Mouse (Mus musculus): Measurements from ENCODE around the gene Olfr478. TPM values are rescaled to one million over a fixed set of nuclear protein-coding genes. Genes with fewer than 3 reads are reported as not detected.

The Olfr478 gene
- polyA plus RNA-seq (2012): not detected in 2 replicates

GRCm38 (mm10) chr7:108033889-108034288 lies at the start of gene Olfr478:
Olfr478 (minus strand) TSS chr7:108033989.

GRCm38 (mm10) chr7:108079555-108079954 lies 45.8 kb upstream of the Olfr478 start, which contains the start of gene Olfr481:
Olfr481 (plus strand) TSS chr7:108079855.

GRCm38 (mm10) chr7:108067246-108067645 lies 33.5 kb upstream of the Olfr478 start, which contains the start of gene Olfr480:
Olfr480 (minus strand) TSS chr7:108067346.

GRCm38 (mm10) chr7:108050393-108050792 lies 16.6 kb upstream of the Olfr478 start, which contains the start of gene Olfr479:
Olfr479 (plus strand) TSS chr7:108050693.

GRCm38 (mm10) chr7:107986393-107986792 lies 47.4 kb downstream of the Olfr478 start, which contains the start of gene Olfr477:
Olfr477 (plus strand) TSS chr7:107986693.

Other genes starting within 250 kb of the Olfr478 start
- gene Ovch2, start 232.8 kb downstream of the Olfr478 start, polyA plus RNA-seq (2012): not detected in 2 replicates
- not detected in 2 replicates for gene Olfr467, start 221.7 kb downstream of the Olfr478 start, polyA plus RNA-seq (2012)
- gene Olfr469, start 208.4 kb downstream of the Olfr478 start, polyA plus RNA-seq (2012): not detected in 2 replicates
- not detected in 2 replicates for gene Olfr470, start 186.5 kb downstream of the Olfr478 start, polyA plus RNA-seq (2012)
- gene Olfr472, start 136.1 kb downstream of the Olfr478 start, polyA plus RNA-seq (2012): not detected in 2 replicates
- gene Olfr473, start 103.5 kb downstream of the Olfr478 start, polyA plus RNA-seq (2012): not detected in 2 replicates
- gene Olfr474, start 79.3 kb downstream of the Olfr478 start, polyA plus RNA-seq (2012): not detected in 2 replicates
- gene Olfr476, start 69.2 kb downstream of the Olfr478 start, polyA plus RNA-seq (2012): not detected in 2 replicates
- gene Olfr477, start 47.3 kb downstream of the Olfr478 start, polyA plus RNA-seq (2012): not detected in 2 replicates
- gene Olfr479, start 16.7 kb upstream of the Olfr478 start, polyA plus RNA-seq (2012): not detected in 2 replicates
- gene Olfr480, start 33.4 kb upstream of the Olfr478 start, polyA plus RNA-seq (2012): not detected in 2 replicates
- gene Olfr481, start 45.9 kb upstream of the Olfr478 start, polyA plus RNA-seq (2012): not detected in 2 replicates
- not detected in 2 replicates for gene Olfr482, start 63.6 kb upstream of the Olfr478 start, polyA plus RNA-seq (2012)
- not detected in 2 replicates for gene Olfr483, start 66.9 kb upstream of the Olfr478 start, polyA plus RNA-seq (2012)
- gene Olfr484, start 93.5 kb upstream of the Olfr478 start, polyA plus RNA-seq (2012): not detected in 2 replicates
- gene Olfr485, start 125.9 kb upstream of the Olfr478 start, polyA plus RNA-seq (2012): not detected in 2 replicates
- not detected in 2 replicates for gene Olfr486, start 138.8 kb upstream of the Olfr478 start, polyA plus RNA-seq (2012)
- not detected in 2 replicates for gene Olfr487, start 180.6 kb upstream of the Olfr478 start, polyA plus RNA-seq (2012)
- not detected in 2 replicates for gene Olfr488, start 224.4 kb upstream of the Olfr478 start, polyA plus RNA-seq (2012)